Mouse (Mus musculus) cerebellum, adult 11-12 months (tissue): ENCODE data around the gene Thumpd3.

Source experiments
- DNase-seq: peaks from one replicate; pipeline ENCODE4 v3.0.0; 2022

Gene Thumpd3

DNA sequence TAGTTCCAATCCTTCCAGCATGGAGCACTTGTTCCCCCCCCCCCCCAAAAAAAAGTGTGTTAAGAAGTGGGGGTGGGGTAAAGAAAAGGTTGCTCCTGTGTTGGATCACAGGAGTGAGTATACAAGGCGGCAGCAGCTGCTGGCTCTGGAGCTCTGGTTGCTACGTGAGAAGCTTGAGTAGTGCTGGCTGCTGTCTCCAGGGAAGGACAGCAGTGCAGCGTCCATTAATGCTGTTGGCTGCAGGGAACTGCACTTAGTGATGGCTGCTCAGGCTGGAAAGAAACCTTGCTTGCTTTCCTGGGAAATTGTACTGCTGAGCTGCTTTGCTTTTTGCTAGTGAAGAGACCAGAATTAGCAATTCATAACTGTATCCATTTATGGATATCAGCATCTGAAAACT lies 33.5 kb downstream of the Thumpd3 start:
- peak; percentile 31 for DNase-seq

DNA sequence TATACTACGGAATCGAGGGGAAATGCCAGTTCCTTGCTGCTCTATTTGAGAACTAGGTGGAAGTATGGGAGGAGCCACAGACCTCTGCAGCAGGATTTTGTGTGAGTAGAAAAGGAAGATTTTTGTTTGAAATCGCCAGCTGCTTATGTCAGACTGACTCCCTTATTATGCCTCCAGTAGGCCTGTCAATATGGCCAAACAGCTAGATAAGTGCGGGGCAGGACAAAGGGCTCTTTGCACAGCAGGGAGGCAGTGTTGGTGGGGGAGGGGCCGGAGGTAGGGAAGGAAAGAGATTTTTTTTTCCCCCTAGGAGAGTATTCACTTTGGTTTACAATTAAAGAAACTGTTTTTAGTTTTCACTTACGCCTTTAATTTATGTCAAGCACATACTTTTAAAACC lies 36.2 kb downstream of the Thumpd3 start:
- no peak for DNase-seq

DNA sequence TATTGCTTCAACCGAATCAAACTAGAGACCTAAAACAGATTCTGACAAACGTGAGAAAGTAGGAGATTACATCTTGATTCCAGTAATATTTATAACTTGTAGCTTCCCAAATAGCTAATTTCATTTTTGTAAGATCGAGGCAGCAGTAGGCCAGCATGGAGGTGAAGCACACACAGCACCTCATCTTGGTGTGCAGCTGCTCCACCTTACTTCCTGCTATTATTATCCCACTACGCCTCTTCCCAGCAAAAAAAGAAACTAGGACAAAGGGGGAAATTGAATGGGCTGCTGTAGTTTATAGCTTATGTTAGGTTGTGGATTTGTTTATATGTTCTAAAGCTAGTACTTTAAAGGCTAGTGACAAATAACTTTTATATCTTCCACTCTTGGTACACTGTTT lies 38.6 kb downstream of the Thumpd3 start:
- DNase-seq, result no peak

DNA sequence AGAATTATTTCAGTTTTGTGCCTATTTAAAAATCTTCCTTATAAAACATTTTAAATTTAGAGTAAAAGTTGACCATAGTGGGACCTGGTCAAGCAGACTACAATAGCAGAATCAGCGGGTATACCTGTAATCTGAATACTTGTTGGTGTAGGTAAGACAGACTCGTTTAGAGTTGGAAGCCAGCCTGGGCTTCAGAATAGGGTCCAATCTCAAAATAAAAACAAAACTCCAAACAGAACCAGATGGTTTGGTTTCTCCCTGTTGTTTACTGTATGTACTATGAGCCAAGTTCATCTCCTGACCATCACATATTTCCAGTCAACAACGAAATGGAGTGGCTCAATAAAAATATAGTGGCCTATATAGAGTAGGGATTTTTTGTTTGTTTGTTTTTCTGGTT lies 47.2 kb downstream of the Thumpd3 start:
- peak; percentile 40 for DNase-seq

DNA sequence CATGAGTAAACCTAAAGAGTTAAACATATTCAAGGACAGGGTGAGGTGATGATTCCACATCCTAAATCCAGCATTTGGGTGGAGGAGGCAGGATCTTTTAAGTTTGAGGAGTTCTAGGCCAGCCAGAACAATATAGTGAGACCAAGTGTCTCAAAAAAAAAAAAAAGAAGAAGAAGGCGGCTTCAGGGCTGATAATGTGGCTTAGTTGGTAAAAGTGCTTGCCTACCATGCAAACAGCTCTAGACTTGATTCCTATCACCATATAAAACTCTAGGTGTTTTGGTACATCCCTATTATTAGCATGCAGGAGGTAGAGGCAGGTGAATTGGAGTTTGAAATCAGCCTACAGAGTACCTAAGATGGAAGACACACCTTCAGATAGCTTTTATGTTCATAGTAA lies 49.5 kb downstream of the Thumpd3 start:
- DNase-seq, result no peak

DNA sequence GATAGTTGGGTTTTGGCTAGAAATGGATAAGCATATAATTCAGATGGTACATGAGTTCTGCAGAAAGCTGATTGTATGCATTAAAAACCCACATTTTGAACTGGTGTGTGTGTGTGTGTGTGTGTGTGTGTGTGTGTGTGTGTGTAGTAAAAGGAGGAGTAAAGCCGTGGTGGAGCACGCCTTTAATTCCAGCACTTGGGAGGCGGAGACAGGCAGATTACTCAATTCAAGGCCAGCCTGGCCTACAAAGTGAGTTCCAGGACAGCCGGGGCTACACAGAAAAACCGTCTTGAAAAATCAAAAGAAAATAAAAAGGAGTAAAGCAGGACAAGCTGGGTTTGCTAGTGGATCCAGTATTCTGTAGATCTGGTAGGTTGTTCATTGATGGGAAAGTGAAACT lies 51.6 kb downstream of the Thumpd3 start:
- no peak for DNase-seq

DNA sequence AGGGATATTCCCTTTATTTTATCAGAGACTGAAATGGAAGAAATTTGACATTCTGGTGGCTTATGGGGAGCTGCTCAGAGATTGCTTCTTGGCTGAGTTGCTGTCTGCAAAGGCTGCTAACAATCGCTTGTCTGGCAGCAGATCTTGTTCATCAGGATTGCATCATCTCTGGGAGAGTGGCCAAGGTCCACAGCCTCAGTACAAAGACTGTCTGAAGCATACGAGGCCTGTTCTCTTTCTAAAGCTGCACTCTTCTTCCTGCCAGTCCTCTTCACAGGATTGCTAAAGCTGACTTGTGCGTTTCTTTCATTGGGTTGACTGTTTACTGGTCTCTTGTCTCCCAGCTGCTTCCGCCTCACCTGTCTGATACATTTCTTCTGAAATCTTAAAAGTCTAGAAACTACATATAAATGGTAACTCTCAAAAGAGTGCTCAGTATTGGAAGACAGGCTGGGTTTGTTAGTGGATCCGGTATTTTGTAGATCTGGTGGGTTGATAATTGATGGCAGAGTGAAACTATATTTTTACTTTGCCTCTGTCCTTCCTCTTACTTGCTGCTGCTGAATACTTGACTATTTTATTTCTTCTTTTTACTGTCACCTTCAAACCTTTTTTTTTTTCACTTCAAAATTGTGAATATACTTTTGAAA lies 53.7 kb downstream of the Thumpd3 start:
- DNase-seq, result peak; percentile 95

DNA sequence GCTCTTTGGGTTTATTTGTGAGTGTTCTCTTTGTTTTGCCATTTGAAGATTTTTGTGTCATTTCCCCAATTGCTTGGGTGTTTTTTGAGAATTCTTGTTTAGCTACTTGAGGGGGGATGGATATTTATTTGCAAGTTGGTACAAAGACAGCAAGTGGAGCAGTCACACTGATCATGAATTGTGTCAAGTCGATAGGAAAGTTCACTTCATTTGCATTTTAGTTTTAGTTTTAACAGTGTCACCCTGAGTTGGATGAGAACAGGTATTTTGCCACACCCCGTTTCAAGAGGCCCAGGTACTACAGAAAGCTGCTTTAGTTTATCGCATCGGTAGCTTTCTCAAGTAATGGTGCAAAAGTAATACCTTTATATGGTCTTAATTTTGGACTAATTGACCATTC lies 56.5 kb downstream of the Thumpd3 start:
- no peak for DNase-seq

DNA sequence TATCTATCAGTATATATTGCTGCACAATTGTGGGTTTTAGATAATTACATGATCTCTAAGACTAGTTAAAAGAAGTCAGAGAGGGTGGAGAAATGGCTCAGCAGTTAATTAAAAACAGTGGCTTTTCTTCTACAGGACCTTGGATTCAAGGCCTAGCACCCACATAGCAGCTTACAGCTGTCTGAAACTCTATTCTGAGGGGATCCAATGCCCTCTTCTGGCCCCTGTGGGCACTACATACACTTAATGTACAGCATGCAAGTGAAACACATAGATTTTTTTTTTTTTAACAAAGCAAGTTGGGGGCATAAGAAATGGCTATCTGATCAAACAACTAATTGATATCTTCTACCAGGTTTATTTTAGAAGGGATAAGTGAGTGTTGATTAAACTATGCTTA lies 57.7 kb downstream of the Thumpd3 start:
- no peak for DNase-seq

DNA sequence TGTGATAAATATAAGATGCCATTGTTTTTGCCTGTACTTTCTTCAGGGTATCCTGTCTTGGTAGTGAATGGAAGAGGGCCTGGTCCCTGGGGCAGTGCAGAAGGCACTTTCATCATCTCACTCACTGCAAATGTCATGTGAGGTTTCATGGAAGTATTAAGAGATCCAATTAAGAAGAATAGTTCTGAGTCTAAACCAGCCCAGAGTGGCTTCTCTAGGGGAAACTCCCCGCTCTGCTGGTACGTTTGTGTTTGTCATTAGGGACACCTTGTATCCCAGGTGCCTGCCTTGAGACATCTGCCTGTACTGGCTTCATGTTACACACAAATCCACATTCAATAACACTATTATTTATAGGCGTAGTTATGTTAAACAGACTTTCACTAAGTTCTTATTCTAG lies 63.4 kb downstream of the Thumpd3 start:
- DNase-seq, result no peak

DNA sequence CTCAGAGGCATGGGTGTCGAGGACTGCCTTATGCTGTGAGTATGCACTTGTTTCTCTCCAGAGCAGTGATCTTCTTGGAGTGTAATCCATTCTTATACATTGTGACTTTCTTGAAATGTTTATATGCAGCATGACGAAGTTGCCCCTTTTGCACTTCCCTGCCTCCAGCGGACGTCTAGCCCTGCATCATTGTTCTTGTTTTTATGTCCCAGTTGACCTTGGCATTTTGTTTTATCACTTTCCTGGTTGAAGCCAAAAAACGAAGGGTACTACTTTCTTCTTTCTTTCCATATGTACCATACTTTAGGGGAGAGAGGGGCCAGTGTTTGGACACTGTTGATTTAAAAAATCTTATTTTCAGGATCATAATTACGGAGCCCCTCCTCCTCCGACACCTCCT lies 63.9 kb downstream of the Thumpd3 start:
- DNase-seq, result no peak
